Comparison of ENCODE assay signal across 20 mouse cellular contexts in the genomic region with DNA sequence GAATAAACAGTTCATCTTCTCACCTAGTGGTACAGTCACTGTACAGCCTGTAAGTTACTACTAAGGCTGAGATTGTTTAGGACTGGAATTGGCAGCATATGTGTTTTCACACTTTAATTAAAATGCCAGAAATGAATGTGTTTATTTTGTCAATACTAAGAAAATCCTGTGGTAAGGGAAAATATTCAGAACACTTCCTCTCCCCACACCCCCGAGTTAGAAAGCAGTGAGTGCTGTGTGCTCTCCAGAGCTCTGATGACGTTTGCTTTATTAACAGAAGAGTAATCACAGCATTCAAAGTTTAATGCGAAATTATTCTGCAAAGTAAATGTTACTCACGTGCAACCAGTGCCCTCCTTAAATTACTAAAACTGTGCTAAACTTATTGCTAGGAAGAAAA. TPM values are rescaled to one million over a fixed set of nuclear protein-coding genes. Genes with fewer than 3 reads are reported as not detected.
DNase-seq lines count a peak whose midpoint lies in the region; ATAC-seq and TF ChIP-seq lines count a peak whose summit lies in the region.
"Had no signal": no experiment of that assay in that cellular context is flagged by ENCODE, and none has a peak within 500 bp of the region (broad histone marks: within the 10 kb centered on the region; RNA-seq: fewer than 3 reads in every experiment).

No protein-coding gene starts in this region.

- no peak overlapping the region for H3K27ac ChIP-seq in kidney, postnatal 0 days
- no peak overlapping the region for H3K27ac ChIP-seq in kidney, embryonic 15.5 days
- H3K27ac ChIP-seq in lung, postnatal 0 days (ENCODE audit: low read length): no peak overlapping the region
- H3K27ac ChIP-seq: forebrain, embryonic 13.5 days; heart, adult 2 months; heart, embryonic 15.5 days; hindbrain, embryonic 10.5 days; hindbrain, embryonic 14.5 days had no signal

- no peak overlapping the region for H3K4me3 ChIP-seq in kidney, postnatal 0 days (replicated peaks; ENCODE audit: low read depth, low read length)
- H3K4me3 ChIP-seq in kidney, embryonic 15.5 days (replicated peaks): no peak overlapping the region
- H3K4me3 ChIP-seq in lung, postnatal 0 days (ENCODE audit: low read depth, low read length): no peak overlapping the region
- H3K4me3 ChIP-seq: forebrain, embryonic 13.5 days; heart, adult 2 months; heart, embryonic 15.5 days; hindbrain, embryonic 10.5 days had no signal

- TF ChIP-seq EP300 in lung, postnatal 0 days (IDR thresholded peaks at IDR 0.05): no peak

- H3K9ac ChIP-seq in kidney, postnatal 0 days (ENCODE audit: low read depth, low read length): no peak overlapping the region
- H3K9ac ChIP-seq in kidney, embryonic 15.5 days: no peak overlapping the region
- no peak overlapping the region for H3K9ac ChIP-seq in lung, postnatal 0 days (replicated peaks; ENCODE audit: low read depth)
- H3K9ac ChIP-seq: forebrain, embryonic 13.5 days; forebrain, postnatal 0 days; heart, embryonic 15.5 days; hindbrain, embryonic 14.5 days had no signal

- 0 out of 2 replicates have a peak, but pooled peaks have one; percentile 6 for TF ChIP-seq CTCF in kidney, postnatal 0 days (IDR thresholded peaks at IDR 0.05; ENCODE audit: low read depth)
- no peak for TF ChIP-seq CTCF in lung, postnatal 0 days (IDR thresholded peaks at IDR 0.05)

- no peaks in the 10 kb centered on the region for H3K4me1 ChIP-seq in kidney, postnatal 0 days (replicated peaks; ENCODE audit: insufficient read depth, low read length)
- peaks cover 4% of the 10 kb centered on the region for H3K4me1 ChIP-seq in kidney, embryonic 15.5 days
- H3K4me1 ChIP-seq in lung, postnatal 0 days (ENCODE audit: insufficient read depth, low read depth, low read length): no peaks in the 10 kb centered on the region

- 55% methylated on average over 4 of the region's 4 CpGs for WGBS in kidney, postnatal 0 days
- 72% methylated on average over 4 of the region's 4 CpGs for WGBS in kidney, embryonic 15.5 days
- 34% methylated on average over 4 of the region's 4 CpGs for WGBS in lung, postnatal 0 days

- 0 out of 2 replicates have a peak, but pooled peaks cover 3% of the 10 kb centered on the region for H3K36me3 ChIP-seq in kidney, postnatal 0 days (ENCODE audit: insufficient read depth, low read length)
- H3K36me3 ChIP-seq in kidney, embryonic 15.5 days: peaks cover 32% of the 10 kb centered on the region
- peaks cover 5% of the 10 kb centered on the region for H3K36me3 ChIP-seq in lung, postnatal 0 days (ENCODE audit: insufficient read depth, low read length)

- no peak for ATAC-seq in kidney, postnatal 0 days (replicated peaks; ENCODE audit: low FRiP score, low read depth)
- ATAC-seq in kidney, embryonic 15.5 days (replicated peaks; ENCODE audit: low FRiP score): no peak
- ATAC-seq in lung, postnatal 0 days: no peak
- ATAC-seq in activated CD4-positive, CD25-positive, alpha-beta regulatory T cell, adult 4 months: peak; percentile 36
- ATAC-seq: forebrain, embryonic 13.5 days; forebrain, postnatal 0 days had no signal

- peak; percentile 80 for DNase-seq in kidney, postnatal 0 days (ENCODE audit: low spot score)
- peak; percentile 28 for DNase-seq in lung, postnatal 0 days (ENCODE audit: low spot score)
- no peak for DNase-seq in lung, postnatal 4 days
- no peak for DNase-seq in right cerebral cortex, postnatal 14 days
- DNase-seq in cerebellum, adult 18-20 months: no peak
- DNase-seq: adrenal gland, postnatal 14 days; cerebellum, adult 11-12 months; cerebellum, adult 9-11 months; cerebellum, postnatal 36 days; forebrain, postnatal 0 days; gastrocnemius, postnatal 14 days; heart, adult 2 months had no signal

- H3K27me3 ChIP-seq in kidney, postnatal 0 days (ENCODE audit: insufficient read depth, low read length): no peaks in the 10 kb centered on the region
- H3K27me3 ChIP-seq in kidney, embryonic 15.5 days: no peaks in the 10 kb centered on the region
- no peaks in the 10 kb centered on the region for H3K27me3 ChIP-seq in lung, postnatal 0 days (replicated peaks; ENCODE audit: insufficient read depth, low read length)
- H3K27me3 ChIP-seq: forebrain, embryonic 13.5 days; heart, embryonic 15.5 days had no signal

- H3K4me2 ChIP-seq in kidney, postnatal 0 days (ENCODE audit: low read length): no peak overlapping the region
- no peak overlapping the region for H3K4me2 ChIP-seq in kidney, embryonic 15.5 days
- no peak overlapping the region for H3K4me2 ChIP-seq in lung, postnatal 0 days (replicated peaks; ENCODE audit: low read depth, low read length)
- H3K4me2 ChIP-seq: forebrain, embryonic 13.5 days; heart, embryonic 11.5 days; heart, embryonic 15.5 days; hindbrain, embryonic 14.5 days had no signal

- no peaks in the 10 kb centered on the region for H3K9me3 ChIP-seq in kidney, postnatal 0 days (replicated peaks; ENCODE audit: low read length)
- no peaks in the 10 kb centered on the region for H3K9me3 ChIP-seq in kidney, embryonic 15.5 days (replicated peaks)
- no peaks in the 10 kb centered on the region for H3K9me3 ChIP-seq in lung, postnatal 0 days (ENCODE audit: low read length)
- H3K9me3 ChIP-seq: forebrain, embryonic 13.5 days; heart, embryonic 15.5 days; hindbrain, embryonic 10.5 days had no signal

RNA-seq across cellular contexts. Expression of a gene that starts 26.0 kb away (rescaled TPM):
- 183 and 198 TPM in 2 replicates for polyA plus RNA-seq in kidney, postnatal 0 days (2015; fragmentation: Nextera tagmentation; extraction: Ambion mirVana)
- 258 and 266 TPM in 2 replicates for polyA plus RNA-seq in kidney, embryonic 15.5 days (2015; fragmentation: Nextera tagmentation; extraction: Ambion mirVana)
- polyA plus RNA-seq in lung, postnatal 0 days (2015; fragmentation: Nextera tagmentation; extraction: Ambion mirVana): 107 and 109 TPM in 2 replicates
- 100 to 1,000 TPM; 244 to 245 TPM for polyA plus RNA-seq in activated CD4-positive, CD25-positive, alpha-beta regulatory T cell, adult 4 months (2017; shearing (Covaris generic))

RNA-seq across cellular contexts. Expression of a gene that starts 44.5 kb away (rescaled TPM):
- polyA plus RNA-seq in kidney, postnatal 0 days (2015; fragmentation: Nextera tagmentation; extraction: Ambion mirVana): not detected in 2 replicates
- polyA plus RNA-seq in kidney, embryonic 15.5 days (2015; fragmentation: Nextera tagmentation; extraction: Ambion mirVana): not detected in 2 replicates
- 0.45 and 0.58 TPM in 2 replicates for polyA plus RNA-seq in lung, postnatal 0 days (2015; fragmentation: Nextera tagmentation; extraction: Ambion mirVana)
- not detected for polyA plus RNA-seq in activated CD4-positive, CD25-positive, alpha-beta regulatory T cell, adult 4 months (2017; shearing (Covaris generic))
- polyA plus RNA-seq: embryonic facial prominence, embryonic 11.5 days; forebrain, embryonic 13.5 days; forebrain, postnatal 0 days; hindbrain, embryonic 10.5 days; hindbrain, embryonic 14.5 days had no signal

RNA-seq across cellular contexts. Expression of a gene that starts 58.7 kb away (rescaled TPM):
- polyA plus RNA-seq in kidney, postnatal 0 days (2015; fragmentation: Nextera tagmentation; extraction: Ambion mirVana): 17.8 and 18.5 TPM in 2 replicates
- 17.0 and 17.8 TPM in 2 replicates for polyA plus RNA-seq in kidney, embryonic 15.5 days (2015; fragmentation: Nextera tagmentation; extraction: Ambion mirVana)
- 18.8 and 21.9 TPM in 2 replicates for polyA plus RNA-seq in lung, postnatal 0 days (2015; fragmentation: Nextera tagmentation; extraction: Ambion mirVana)
- polyA plus RNA-seq in activated CD4-positive, CD25-positive, alpha-beta regulatory T cell, adult 4 months (2017; shearing (Covaris generic)): 10 to 100 TPM in 1 of 2 experiments, 1 to 10 TPM in 1; 9.9 to 10.1 TPM

Comparison
In these comparisons a context has a peak if more than half of its experiments do, and no peak if none do; other contexts are left out.
1. DNase-seq: peak in kidney, postnatal 0 days (single experiment) and lung, postnatal 0 days (single experiment); none in lung, postnatal 4 days (0 of 2), right cerebral cortex, postnatal 14 days (single experiment) and cerebellum, adult 18-20 months (0 of 2).